Mouse (Mus musculus): ENCODE results near the gene Paf1. TPM values are rescaled to one million over a fixed set of nuclear protein-coding genes. Genes with fewer than 3 reads are reported as not detected.
A peak's percentile ranks its signal among the peaks of the same experiment; 100 is the strongest.

The Paf1 gene
- polyA plus RNA-seq, 1 experiment from 2014 or later, result 80.5 TPM

- peak overlapping the region; percentile 5; the same call in 1 of the 2 replicates for H3K4me2 ChIP-seq
- no peak overlapping the region for H3K4me3 ChIP-seq
- ATAC-seq (ENCODE audit: insufficient number of reproducible peaks, insufficient read depth, low FRiP score, low TSS enrichment, low read depth), result no peak
- H3K4me1 ChIP-seq, result peaks cover 35% of the 10 kb centered on the region
- H3K36me3 ChIP-seq, result peaks cover 70% of the 10 kb centered on the region
- H3K9ac ChIP-seq, result peak overlapping the region; percentile 17; the same call in 1 of the 2 replicates
- 9% methylated on average over 5 of the region's 5 CpGs for WGBS
- H3K9me3 ChIP-seq, result no peaks in the 10 kb centered on the region
- H3K27me3 ChIP-seq, result no peaks in the 10 kb centered on the region
- H3K27ac ChIP-seq, result peak overlapping the region; percentile 85
Measured at GRCm38 (mm10) chr7:28357984-28358383, 34.8 kb upstream of the Paf1 start.

DNA sequence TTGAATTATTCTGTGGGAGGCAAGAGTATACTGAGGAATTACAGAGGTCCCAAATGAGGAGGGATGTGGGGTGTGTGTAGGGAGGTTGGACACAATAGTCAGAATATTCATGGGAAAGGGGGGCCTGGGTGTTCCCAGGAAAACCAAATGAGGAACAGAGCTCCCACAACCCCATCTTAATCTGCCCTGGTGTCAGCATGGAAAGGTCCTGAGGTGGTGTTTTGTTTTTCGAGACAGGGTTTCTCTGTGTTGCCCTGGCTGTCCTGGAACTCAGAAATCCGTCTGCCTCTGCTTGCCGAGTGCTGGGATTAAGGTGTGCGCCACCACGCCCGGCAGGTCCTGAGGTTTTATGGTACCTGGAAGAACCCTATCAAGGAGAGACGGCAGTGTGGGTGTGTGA is 34.3 kb upstream of the Paf1 start:
- 0 out of 2 replicates have a peak overlapping the region, but pooled peaks have one; percentile 21 for H3K9ac ChIP-seq
- H3K4me3 ChIP-seq, result no peak overlapping the region
- no peaks in the 10 kb centered on the region for H3K9me3 ChIP-seq
- H3K4me1 ChIP-seq, result peaks cover 35% of the 10 kb centered on the region
- ATAC-seq (ENCODE audit: insufficient number of reproducible peaks, insufficient read depth, low FRiP score, low TSS enrichment, low read depth), result no peak
- peaks cover 70% of the 10 kb centered on the region for H3K36me3 ChIP-seq
- H3K4me2 ChIP-seq, result peak overlapping the region; percentile 5; the same call in 1 of the 2 replicates
- 50% methylated on average over 7 of the region's 7 CpGs for WGBS
- H3K27me3 ChIP-seq, result no peaks in the 10 kb centered on the region
- peak overlapping the region; percentile 85 for H3K27ac ChIP-seq

DNA sequence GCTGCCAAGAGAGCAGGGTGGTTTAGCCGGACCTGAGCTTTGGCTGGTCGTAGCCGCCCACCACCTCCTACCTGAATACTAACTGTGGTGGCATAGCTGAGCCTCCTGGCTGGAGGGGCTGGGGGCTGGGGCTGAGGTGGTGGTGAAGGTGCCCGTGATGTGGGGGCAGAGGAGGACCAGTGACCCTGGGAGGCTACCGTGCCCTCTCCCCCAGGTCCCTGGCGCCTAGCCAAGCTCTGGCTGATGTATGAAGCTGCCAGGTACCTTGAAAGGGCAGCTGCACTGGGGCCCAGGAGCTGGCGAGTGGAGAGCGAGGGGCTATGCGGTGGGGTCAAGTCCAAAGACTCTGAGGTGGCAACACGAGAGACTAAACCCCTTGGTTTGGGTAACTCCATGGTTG is 32.9 kb upstream of the Paf1 start:
- H3K4me2 ChIP-seq, result no peak overlapping the region
- H3K4me3 ChIP-seq, result no peak overlapping the region
- H3K36me3 ChIP-seq, result peaks cover 70% of the 10 kb centered on the region
- no peaks in the 10 kb centered on the region for H3K9me3 ChIP-seq
- 90% methylated on average over 10 of the region's 10 CpGs for WGBS
- H3K27ac ChIP-seq, result no peak overlapping the region
- peaks cover 35% of the 10 kb centered on the region for H3K4me1 ChIP-seq
- ATAC-seq (ENCODE audit: insufficient number of reproducible peaks, insufficient read depth, low FRiP score, low TSS enrichment, low read depth), result no peak
- H3K27me3 ChIP-seq, result no peaks in the 10 kb centered on the region
- H3K9ac ChIP-seq, result no peak overlapping the region

DNA sequence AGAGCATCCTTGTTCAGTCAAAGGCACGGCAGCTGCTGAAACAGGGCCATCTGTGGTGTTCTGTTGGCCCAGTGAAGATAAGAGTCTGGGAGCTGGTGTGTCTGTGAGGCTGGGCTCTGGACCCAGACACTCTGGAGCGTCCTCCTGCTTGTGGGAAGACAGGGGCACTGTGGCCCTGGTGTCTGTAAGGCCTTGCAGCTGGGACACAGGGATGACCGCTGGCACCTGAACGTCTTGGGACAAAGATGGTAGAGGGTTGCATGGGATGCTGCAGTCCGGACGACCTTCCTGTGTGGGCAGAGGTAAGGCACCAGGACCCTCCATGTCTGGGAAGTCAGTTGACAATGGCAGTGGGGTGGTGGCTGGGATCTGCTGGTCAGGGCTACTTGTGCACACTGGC is 32.5 kb upstream of the Paf1 start:
- Histone ChIP-seq H3K4me1 (peaks cover 35% of the 10 kb centered on the region), H3K4me3 (no peak overlapping the region), H3K9ac (no peak overlapping the region), H3K36me3 (peaks cover 70% of the 10 kb centered on the region), H3K27ac (no peak overlapping the region), H3K27me3 (no peaks in the 10 kb centered on the region), H3K9me3 (no peaks in the 10 kb centered on the region), H3K4me2 (no peak overlapping the region)
- 95% methylated on average over 6 of the region's 6 CpGs for WGBS
- no peak for ATAC-seq (ENCODE audit: insufficient number of reproducible peaks, insufficient read depth, low FRiP score, low TSS enrichment, low read depth)

DNA sequence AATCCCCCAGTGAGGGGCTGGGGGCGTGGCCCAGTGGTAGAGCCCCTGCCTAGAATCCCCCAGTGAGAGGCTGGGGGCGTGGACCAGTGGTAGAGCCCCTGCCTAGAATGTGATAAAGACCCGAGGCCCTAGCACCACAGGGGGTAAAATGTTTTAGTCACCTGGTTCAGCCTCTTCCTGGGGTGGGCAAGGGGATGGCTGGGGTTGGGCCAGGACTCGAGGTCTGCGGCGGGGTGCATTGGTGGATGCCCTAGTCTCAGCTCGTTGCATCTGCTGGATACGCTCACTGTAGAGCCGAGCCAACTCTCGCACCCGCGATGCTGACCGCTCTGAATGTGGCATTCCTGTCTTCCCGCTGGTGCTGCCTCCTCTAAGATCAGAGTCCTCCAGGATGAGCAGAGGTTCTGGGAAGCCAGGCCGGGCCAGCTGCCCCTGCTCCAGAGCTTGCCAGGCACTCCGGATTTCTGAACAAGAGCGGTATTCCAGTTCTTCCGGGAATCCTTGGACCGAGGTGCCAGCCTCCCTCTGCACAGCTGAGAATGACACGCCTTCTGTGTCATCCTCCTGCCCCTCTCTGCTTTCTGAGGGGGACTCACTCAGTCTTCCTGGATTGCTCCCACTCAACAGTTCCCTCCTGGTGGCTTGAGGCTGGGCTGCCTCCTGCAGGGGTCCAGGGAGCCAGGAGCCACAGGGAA is 31.0 kb upstream of the Paf1 start:
- ATAC-seq (ENCODE audit: insufficient number of reproducible peaks, insufficient read depth, low FRiP score, low TSS enrichment, low read depth), result no peak
- WGBS, result 93% methylated on average over 20 of the region's 20 CpGs
- no peak overlapping the region for H3K4me2 ChIP-seq
- no peak overlapping the region for H3K4me3 ChIP-seq
- H3K36me3 ChIP-seq, result peaks cover 83% of the 10 kb centered on the region
- no peaks in the 10 kb centered on the region for H3K9me3 ChIP-seq
- H3K27me3 ChIP-seq, result no peaks in the 10 kb centered on the region
- peak overlapping the region; percentile 11; the same call in 1 of the 2 replicates for H3K27ac ChIP-seq
- H3K9ac ChIP-seq, result no peak overlapping the region
- H3K4me1 ChIP-seq, result peaks cover 32% of the 10 kb centered on the region

GRCm38 (mm10) chr7:28362441-28363060 is 30.2 kb upstream of the Paf1 start:
- Histone ChIP-seq H3K36me3 (peaks cover 91% of the 10 kb centered on the region), H3K9me3 (no peaks in the 10 kb centered on the region), H3K4me1 (peaks cover 24% of the 10 kb centered on the region), H3K4me2 (no peak overlapping the region), H3K27me3 (no peaks in the 10 kb centered on the region), H3K4me3 (no peak overlapping the region), H3K27ac (no peak overlapping the region; the same call in 1 of the 2 replicates), H3K9ac (no peak overlapping the region)
- WGBS, result 88% methylated on average over 16 of the region's 16 CpGs
- no peak for ATAC-seq (ENCODE audit: insufficient number of reproducible peaks, insufficient read depth, low FRiP score, low TSS enrichment, low read depth)

DNA sequence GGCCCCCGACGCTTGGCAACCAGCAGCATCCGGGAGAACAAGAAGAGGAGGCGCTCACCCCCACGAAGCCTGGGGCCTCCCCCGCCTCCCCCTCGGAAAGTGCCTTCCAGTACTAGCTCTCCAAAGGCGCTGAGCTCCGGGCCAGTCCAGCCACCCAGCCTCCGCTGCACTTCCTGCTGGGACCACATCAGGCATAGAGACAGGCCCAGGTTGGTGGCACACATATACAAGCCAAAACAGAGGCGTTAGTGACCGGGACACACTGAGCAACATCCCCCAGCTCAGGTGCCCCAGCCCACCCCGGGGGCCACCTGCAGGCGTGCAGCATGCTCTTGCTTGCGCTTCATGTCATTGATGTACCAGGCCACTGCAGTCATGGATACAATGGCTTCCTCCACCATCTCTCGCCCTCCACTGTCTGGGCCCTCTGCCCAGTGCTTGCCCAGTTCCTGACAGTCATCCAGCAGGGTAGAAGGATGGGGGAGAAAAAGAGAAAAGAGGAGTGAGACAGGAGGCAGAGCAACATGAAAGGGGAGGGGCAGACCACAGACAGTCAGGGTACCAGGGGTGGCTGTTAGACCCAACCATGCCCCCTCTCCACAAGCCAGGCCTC is 25.0 kb upstream of the Paf1 start:
- Histone ChIP-seq H3K9me3 (no peaks in the 10 kb centered on the region), H3K4me2 (no peak overlapping the region), H3K36me3 (peaks cover 76% of the 10 kb centered on the region), H3K27me3 (no peaks in the 10 kb centered on the region), H3K4me1 (peaks cover 20% of the 10 kb centered on the region), H3K4me3 (no peak overlapping the region), H3K27ac (no peak overlapping the region), H3K9ac (0 out of 2 replicates have a peak overlapping the region, but pooled peaks have one; percentile 21)
- 93% methylated on average over 16 of the region's 16 CpGs for WGBS
- ATAC-seq (ENCODE audit: insufficient number of reproducible peaks, insufficient read depth, low FRiP score, low TSS enrichment, low read depth), result no peak

DNA sequence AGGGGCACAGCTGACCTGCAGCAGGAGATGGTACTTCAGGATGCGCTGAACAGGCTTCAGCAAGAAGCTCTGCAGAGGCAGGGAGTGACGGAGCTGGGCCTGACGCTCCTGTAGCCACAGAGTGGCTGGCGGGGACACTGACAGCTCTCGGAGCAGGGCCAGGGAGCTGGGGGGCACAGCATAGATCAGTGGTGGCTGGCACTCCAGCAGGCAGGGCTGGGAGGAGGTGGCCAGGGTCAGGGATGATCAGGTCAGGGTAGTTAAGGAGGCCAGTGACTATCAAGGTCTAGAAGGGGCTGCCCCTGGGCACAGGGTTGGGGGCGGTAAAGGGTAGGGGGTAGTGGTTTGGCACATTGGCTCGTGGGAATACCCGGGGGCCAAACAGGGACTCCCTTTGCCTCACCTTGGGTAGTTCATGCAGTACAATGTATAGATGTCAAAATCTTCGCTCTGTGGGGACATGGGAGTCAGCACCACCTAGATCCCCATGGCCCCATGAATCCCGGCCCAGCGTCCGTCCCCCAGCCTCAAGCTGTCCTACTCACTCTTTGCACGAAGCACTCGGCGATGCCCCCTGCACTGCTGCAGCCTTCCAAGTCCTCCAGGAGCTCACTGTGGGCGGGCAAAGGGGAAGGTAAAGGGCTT is 24.4 kb upstream of the Paf1 start:
- peak overlapping the region; percentile 3; the same call in 1 of the 2 replicates for H3K4me3 ChIP-seq
- 92% methylated on average over 16 of the region's 16 CpGs for WGBS
- H3K4me2 ChIP-seq, result 0 out of 2 replicates have a peak overlapping the region, but pooled peaks have one; percentile 96
- no peak overlapping the region for H3K9ac ChIP-seq
- H3K27ac ChIP-seq, result no peak overlapping the region
- peaks cover 70% of the 10 kb centered on the region for H3K36me3 ChIP-seq
- H3K27me3 ChIP-seq, result no peaks in the 10 kb centered on the region
- ATAC-seq (ENCODE audit: insufficient number of reproducible peaks, insufficient read depth, low FRiP score, low TSS enrichment, low read depth), result no peak
- peaks cover 20% of the 10 kb centered on the region for H3K4me1 ChIP-seq
- no peaks in the 10 kb centered on the region for H3K9me3 ChIP-seq

DNA sequence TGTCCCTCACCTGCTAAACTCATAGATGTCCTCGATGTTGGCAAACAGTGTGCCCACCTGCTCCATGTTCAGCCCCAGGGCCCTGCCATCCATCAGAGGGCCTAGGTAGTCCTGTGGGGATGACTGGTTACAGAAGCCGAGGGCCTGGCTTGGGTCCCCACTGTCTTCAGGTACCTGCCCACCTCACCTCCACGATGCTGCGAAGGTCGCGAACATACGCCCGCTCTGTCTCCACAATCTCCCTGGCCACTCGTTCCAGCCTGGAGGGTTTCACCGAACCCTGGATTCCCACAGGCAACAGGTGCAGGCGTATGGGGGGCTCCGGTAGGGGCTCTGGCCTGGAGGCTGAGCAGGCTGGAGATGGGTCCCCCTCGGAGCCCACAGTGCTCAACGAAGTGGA is 22.7 kb upstream of the Paf1 start:
- Histone ChIP-seq H3K4me2 (peak overlapping the region; percentile 96), H3K4me3 (peak overlapping the region; percentile 78), H3K9ac (peak overlapping the region; percentile 90), H3K4me1 (peaks cover 30% of the 10 kb centered on the region), H3K27me3 (no peaks in the 10 kb centered on the region), H3K27ac (no peak overlapping the region), H3K36me3 (peaks cover 54% of the 10 kb centered on the region), H3K9me3 (no peaks in the 10 kb centered on the region)
- WGBS, result 90% methylated on average over 14 of the region's 14 CpGs
- no peak for ATAC-seq (ENCODE audit: insufficient number of reproducible peaks, insufficient read depth, low FRiP score, low TSS enrichment, low read depth)

- H3K27me3 ChIP-seq, result no peaks in the 10 kb centered on the region
- peak overlapping the region; percentile 96 for H3K4me2 ChIP-seq
- peak overlapping the region; percentile 97 for H3K27ac ChIP-seq
- peaks cover 34% of the 10 kb centered on the region for H3K4me1 ChIP-seq
- no peaks in the 10 kb centered on the region for H3K9me3 ChIP-seq
- ATAC-seq (ENCODE audit: insufficient number of reproducible peaks, insufficient read depth, low FRiP score, low TSS enrichment, low read depth), result no peak
- H3K36me3 ChIP-seq, result peaks cover 44% of the 10 kb centered on the region
- 6% methylated on average over 11 of the region's 11 CpGs for WGBS
- H3K9ac ChIP-seq, result peak overlapping the region; percentile 90
- peak overlapping the region; percentile 78 for H3K4me3 ChIP-seq
Measured at GRCm38 (mm10) chr7:28370977-28371513, 21.7 kb upstream of the Paf1 start.

DNA sequence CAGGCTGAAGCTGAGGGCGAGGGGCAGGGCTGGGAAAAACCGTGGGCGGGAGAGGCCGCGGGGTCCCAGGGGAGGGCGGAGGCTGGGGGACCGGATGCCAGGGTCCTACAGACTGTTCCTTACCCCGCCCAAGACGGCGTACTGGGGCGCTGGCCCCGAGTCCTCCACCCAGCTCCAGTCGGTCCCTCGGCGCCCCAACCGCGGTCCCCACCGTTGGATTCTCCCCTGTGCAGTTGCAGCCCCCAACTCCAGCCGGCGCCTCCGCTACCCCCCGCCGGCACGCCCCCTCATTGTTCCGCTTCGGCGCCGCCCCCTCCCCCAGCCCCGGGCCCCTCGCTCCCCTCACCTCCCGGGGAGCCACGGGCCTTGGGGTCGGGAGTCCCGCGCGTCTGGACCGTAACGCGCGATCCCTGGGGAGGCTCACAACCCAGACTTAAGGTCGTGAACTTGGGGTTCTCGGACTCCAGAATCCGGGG is 21.2 kb upstream of the Paf1 start:
- WGBS, result under 1% methylated on average over 42 of the region's 43 CpGs
- Histone ChIP-seq H3K4me1 (peaks cover 39% of the 10 kb centered on the region), H3K27me3 (no peaks in the 10 kb centered on the region), H3K4me3 (peak overlapping the region; percentile 78), H3K36me3 (peaks cover 39% of the 10 kb centered on the region), H3K9ac (peak overlapping the region; percentile 90), H3K27ac (peak overlapping the region; percentile 97), H3K9me3 (no peaks in the 10 kb centered on the region), H3K4me2 (peak overlapping the region; percentile 96)
- ATAC-seq (ENCODE audit: insufficient number of reproducible peaks, insufficient read depth, low FRiP score, low TSS enrichment, low read depth), result no peak
